Mouse (Mus musculus): ENCODE results near the gene Fam196b. TPM values are rescaled to one million over a fixed set of nuclear protein-coding genes. Genes with fewer than 3 reads are reported as not detected.

The Fam196b gene
- total RNA-seq, 1 experiment: 0.36 TPM

DNA sequence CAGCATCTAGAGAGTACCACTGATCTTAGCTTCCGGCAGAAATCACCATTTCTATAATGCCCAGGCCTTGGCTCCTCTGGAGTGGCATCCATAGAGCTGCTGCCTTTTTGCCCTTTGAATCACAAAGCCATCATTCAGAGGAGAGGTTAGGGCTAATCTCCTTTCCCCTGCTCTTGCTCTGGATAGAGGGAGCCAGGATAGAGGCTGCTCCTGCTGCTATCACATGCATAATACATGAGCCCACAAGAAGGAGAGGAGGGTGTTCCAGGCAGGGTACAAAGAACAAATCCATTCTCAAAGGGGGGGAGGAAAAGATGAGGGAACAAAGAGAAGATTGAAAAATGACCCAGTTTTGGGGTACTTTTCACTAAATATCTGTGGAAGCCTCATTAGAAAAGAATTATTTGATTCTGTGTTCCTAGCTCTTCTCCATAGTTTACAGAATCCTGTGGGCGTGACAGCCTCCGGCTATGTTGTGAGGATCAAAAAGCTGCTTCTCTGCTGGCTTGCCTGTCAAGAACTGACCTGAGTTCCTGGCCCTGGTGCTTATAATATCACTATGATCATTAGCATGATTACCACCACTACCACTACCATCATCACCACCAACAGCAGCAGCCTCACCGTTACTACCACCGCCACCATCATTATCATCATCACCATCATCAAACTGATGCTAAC, 16.8 kb upstream of the Fam196b start:
- Histone ChIP-seq H3K27ac (ENCODE audit: insufficient read depth, low read depth, low read length, poor library complexity, severe bottlenecking) (no peak overlapping the region), H3K9me3 (ENCODE audit: control insufficient read depth, insufficient read depth, low read depth, low read length) (no peaks in the 10 kb centered on the region), H3K36me3 (ENCODE audit: control insufficient read depth, insufficient read depth, low read length, poor library complexity, severe bottlenecking) (no peaks in the 10 kb centered on the region), H3K9ac (ENCODE audit: insufficient read depth, low read depth, low read length, poor library complexity, severe bottlenecking) (no peak overlapping the region), H3K4me1 (ENCODE audit: control insufficient read depth in 2 of 2, insufficient read depth in 2 of 2, low read length in 2 of 2, poor library complexity in 1 of 2) (peaks cover 0 to 7% of the 10 kb centered on the region in 2 experiments; a peak in 1 of 4 replicates), H3K4me3 (ENCODE audit: insufficient read depth in 1 of 2, low read depth in 1 of 2, low read length in 2 of 2, poor library complexity in 1 of 2, severe bottlenecking in 1 of 2) (no peak overlapping the region)
- in situ Hi-C loops (cut with MboI; ENCODE audit: low sequenced_read_pairs in 2 of 2, unreplicated experiment in 2 of 2): no loop called here
- TF ChIP-seq MAFK (IDR thresholded peaks at IDR 0.05; ENCODE audit: insufficient read depth, low read depth, low read length) (no peak), CHD2 (IDR thresholded peaks at IDR 0.05; ENCODE audit: low read depth, low read length) (no peak), ZC3H11A (IDR thresholded peaks at IDR 0.05; ENCODE audit: borderline replicate concordance, low read depth, low read length) (no peak), ZNF384 (IDR thresholded peaks at IDR 0.05; ENCODE audit: low read depth, low read length) (no peak), HCFC1 (IDR thresholded peaks at IDR 0.05; ENCODE audit: borderline replicate concordance, insufficient read depth, low read length) (no peak)
- DNase-seq (ENCODE audit: low read depth, low spot score): no peak

GRCm38 (mm10) chr11:34299550-34299949, 15.1 kb upstream of the Fam196b start:
- DNase-seq (ENCODE audit: low read depth, low spot score): no peak
- no peak overlapping the region for H3K4me3 ChIP-seq (ENCODE audit: insufficient read depth in 1 of 2, low read depth in 1 of 2, low read length in 2 of 2, poor library complexity in 1 of 2, severe bottlenecking in 1 of 2)
- H3K4me1 ChIP-seq (ENCODE audit: control insufficient read depth in 2 of 2, insufficient read depth in 2 of 2, low read length in 2 of 2, poor library complexity in 1 of 2): peaks cover 0 to 11% of the 10 kb centered on the region in 2 experiments; a peak in 2 of 4 replicates
- no peaks in the 10 kb centered on the region for H3K36me3 ChIP-seq (ENCODE audit: control insufficient read depth, insufficient read depth, low read length, poor library complexity, severe bottlenecking)
- H3K9ac ChIP-seq (ENCODE audit: insufficient read depth, low read depth, low read length, poor library complexity, severe bottlenecking): no peak overlapping the region
- TF ChIP-seq HCFC1 (IDR thresholded peaks at IDR 0.05; ENCODE audit: borderline replicate concordance, insufficient read depth, low read length) (no peak), MAFK (IDR thresholded peaks at IDR 0.05; ENCODE audit: insufficient read depth, low read depth, low read length) (no peak), ZC3H11A (IDR thresholded peaks at IDR 0.05; ENCODE audit: borderline replicate concordance, low read depth, low read length) (no peak), ZNF384 (IDR thresholded peaks at IDR 0.05; ENCODE audit: low read depth, low read length) (no peak), CHD2 (IDR thresholded peaks at IDR 0.05; ENCODE audit: low read depth, low read length) (no peak)
- H3K27ac ChIP-seq (ENCODE audit: insufficient read depth, low read depth, low read length, poor library complexity, severe bottlenecking): no peak overlapping the region
- H3K9me3 ChIP-seq (ENCODE audit: control insufficient read depth, insufficient read depth, low read depth, low read length): no peaks in the 10 kb centered on the region
- in situ Hi-C loops (cut with MboI; ENCODE audit: low sequenced_read_pairs in 2 of 2, unreplicated experiment in 2 of 2): no loop called here

GRCm38 (mm10) chr11:34300064-34300463, 14.6 kb upstream of the Fam196b start:
- no peak for DNase-seq (ENCODE audit: low read depth, low spot score)
- no peaks in the 10 kb centered on the region for H3K36me3 ChIP-seq (ENCODE audit: control insufficient read depth, insufficient read depth, low read length, poor library complexity, severe bottlenecking)
- TF ChIP-seq HCFC1 (IDR thresholded peaks at IDR 0.05; ENCODE audit: borderline replicate concordance, insufficient read depth, low read length) (no peak), ZC3H11A (IDR thresholded peaks at IDR 0.05; ENCODE audit: borderline replicate concordance, low read depth, low read length) (no peak), ZNF384 (IDR thresholded peaks at IDR 0.05; ENCODE audit: low read depth, low read length) (no peak), CHD2 (IDR thresholded peaks at IDR 0.05; ENCODE audit: low read depth, low read length) (no peak), MAFK (IDR thresholded peaks at IDR 0.05; ENCODE audit: insufficient read depth, low read depth, low read length) (no peak)
- in situ Hi-C loops (cut with MboI; ENCODE audit: low sequenced_read_pairs in 2 of 2, unreplicated experiment in 2 of 2): no loop called here
- no peaks in the 10 kb centered on the region for H3K9me3 ChIP-seq (ENCODE audit: control insufficient read depth, insufficient read depth, low read depth, low read length)
- no peak overlapping the region for H3K9ac ChIP-seq (ENCODE audit: insufficient read depth, low read depth, low read length, poor library complexity, severe bottlenecking)
- H3K4me3 ChIP-seq (ENCODE audit: insufficient read depth in 1 of 2, low read depth in 1 of 2, low read length in 2 of 2, poor library complexity in 1 of 2, severe bottlenecking in 1 of 2): no peak overlapping the region
- H3K4me1 ChIP-seq (ENCODE audit: control insufficient read depth in 2 of 2, insufficient read depth in 2 of 2, low read length in 2 of 2, poor library complexity in 1 of 2): peaks cover 0 to 11% of the 10 kb centered on the region in 2 experiments; a peak in 2 of 4 replicates
- no peak overlapping the region for H3K27ac ChIP-seq (ENCODE audit: insufficient read depth, low read depth, low read length, poor library complexity, severe bottlenecking)

GRCm38 (mm10) chr11:34306231-34306630, 8.4 kb upstream of the Fam196b start:
- peaks cover 0 to 4% of the 10 kb centered on the region in 2 experiments; a peak in 2 of 4 replicates for H3K4me1 ChIP-seq (ENCODE audit: control insufficient read depth in 2 of 2, insufficient read depth in 2 of 2, low read length in 2 of 2, poor library complexity in 1 of 2)
- no peak overlapping the region for H3K4me3 ChIP-seq (ENCODE audit: insufficient read depth in 1 of 2, low read depth in 1 of 2, low read length in 2 of 2, poor library complexity in 1 of 2, severe bottlenecking in 1 of 2)
- TF ChIP-seq CHD2 (IDR thresholded peaks at IDR 0.05; ENCODE audit: low read depth, low read length) (no peak), MAFK (IDR thresholded peaks at IDR 0.05; ENCODE audit: insufficient read depth, low read depth, low read length) (no peak), HCFC1 (IDR thresholded peaks at IDR 0.05; ENCODE audit: borderline replicate concordance, insufficient read depth, low read length) (no peak), ZNF384 (IDR thresholded peaks at IDR 0.05; ENCODE audit: low read depth, low read length) (no peak), ZC3H11A (IDR thresholded peaks at IDR 0.05; ENCODE audit: borderline replicate concordance, low read depth, low read length) (no peak)
- H3K9me3 ChIP-seq (ENCODE audit: control insufficient read depth, insufficient read depth, low read depth, low read length): no peaks in the 10 kb centered on the region
- H3K36me3 ChIP-seq (ENCODE audit: control insufficient read depth, insufficient read depth, low read length, poor library complexity, severe bottlenecking): no peaks in the 10 kb centered on the region
- DNase-seq (ENCODE audit: low read depth, low spot score): no peak
- no peak overlapping the region for H3K27ac ChIP-seq (ENCODE audit: insufficient read depth, low read depth, low read length, poor library complexity, severe bottlenecking)
- no peak overlapping the region for H3K9ac ChIP-seq (ENCODE audit: insufficient read depth, low read depth, low read length, poor library complexity, severe bottlenecking)
- in situ Hi-C loops (cut with MboI; ENCODE audit: low sequenced_read_pairs in 2 of 2, unreplicated experiment in 2 of 2): no loop called here

Data from ES-E14 (cell line).